Mouse (Mus musculus): ENCODE data around the gene Cxcr1. TPM values are rescaled to one million over a fixed set of nuclear protein-coding genes. Genes with fewer than 3 reads are reported as not detected.
"Not testable (repeated sequence)": the region's sequence is repeated elsewhere in the genome, so short reads cannot be mapped to it uniquely, and the experiment has no call there.

Cxcr1 gene
- total RNA-seq, 2 experiments from 2014 or later = not detected

GRCm38 (mm10) chr1:74195961-74196360 is 1.5 kb upstream of the Cxcr1 start:
- no peak for DNase-seq

GRCm38 (mm10) chr1:74192711-74193110 is 1.7 kb downstream of the Cxcr1 start:
- no peak for DNase-seq

DNA sequence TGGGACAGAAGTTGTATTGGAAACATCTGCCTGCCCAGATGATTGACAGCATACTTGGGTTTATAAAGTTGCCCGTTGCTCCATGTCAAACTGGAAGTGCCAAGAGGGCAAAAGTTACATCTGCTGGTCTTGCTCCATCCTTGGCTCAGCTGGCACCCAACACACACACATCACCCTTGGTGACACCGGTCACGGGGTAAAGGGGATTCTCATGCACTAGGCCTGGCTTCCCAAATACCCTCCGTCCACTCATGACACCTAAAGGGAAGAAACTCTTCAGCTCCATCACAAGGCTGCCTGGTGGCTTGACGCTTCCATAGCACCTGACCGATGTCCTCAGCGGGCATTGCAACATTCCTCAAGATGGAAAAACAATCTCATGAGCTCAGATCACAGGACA is 4.0 kb downstream of the Cxcr1 start:
- DNase-seq = no peak

DNA sequence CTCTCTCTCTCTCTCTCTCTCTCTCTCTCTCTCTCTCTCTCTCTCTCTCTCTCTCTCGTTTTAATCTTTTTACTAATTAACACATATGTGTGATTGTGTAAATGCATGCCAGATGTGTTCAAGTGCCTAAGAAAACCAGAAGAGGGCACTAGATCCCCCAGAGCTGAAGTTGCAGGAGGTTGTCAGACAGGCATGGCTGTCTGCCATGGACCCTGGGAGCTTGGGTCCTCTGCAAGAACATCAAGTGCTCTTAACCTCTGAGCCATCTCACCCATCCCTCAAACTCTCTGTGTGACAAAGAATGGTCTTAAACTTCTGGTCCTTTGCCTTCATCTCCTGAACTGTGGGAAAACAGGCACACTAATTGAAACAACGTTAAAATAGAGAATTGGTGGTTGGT is 11.4 kb downstream of the Cxcr1 start:
- no peak for DNase-seq

DNA sequence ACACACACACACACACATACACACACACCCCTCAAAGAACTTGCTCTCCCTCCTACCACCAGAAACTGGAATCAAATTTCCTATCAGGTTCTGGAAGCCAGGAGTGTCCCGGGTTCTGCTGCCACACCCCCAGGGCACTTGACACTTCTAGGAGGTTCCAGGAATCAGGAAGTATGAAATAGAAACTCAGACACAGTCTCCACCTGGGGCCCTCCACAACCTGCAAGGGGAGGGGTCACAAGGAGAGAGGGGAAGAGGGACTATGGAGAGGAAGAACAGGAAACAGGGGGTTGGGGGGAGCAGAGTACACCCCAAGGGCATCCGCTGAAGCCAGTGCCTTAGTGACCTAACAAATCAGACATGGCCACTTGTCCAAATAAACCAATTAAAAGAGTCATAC is 13.0 kb downstream of the Cxcr1 start:
- DNase-seq = no peak

GRCm38 (mm10) chr1:74179624-74180408 is 14.6 kb downstream of the Cxcr1 start:
- no peak for DNase-seq

GRCm38 (mm10) chr1:74178618-74179017 is 15.8 kb downstream of the Cxcr1 start:
- no peak for DNase-seq

GRCm38 (mm10) chr1:74175731-74176130 is 18.7 kb downstream of the Cxcr1 start:
- no peak for DNase-seq

GRCm38 (mm10) chr1:74172722-74173121 is 21.7 kb downstream of the Cxcr1 start:
- no peak for DNase-seq

- DNase-seq = no peak
Observed at GRCm38 (mm10) chr1:74169721-74170120, 24.7 kb downstream of the Cxcr1 start.

DNA sequence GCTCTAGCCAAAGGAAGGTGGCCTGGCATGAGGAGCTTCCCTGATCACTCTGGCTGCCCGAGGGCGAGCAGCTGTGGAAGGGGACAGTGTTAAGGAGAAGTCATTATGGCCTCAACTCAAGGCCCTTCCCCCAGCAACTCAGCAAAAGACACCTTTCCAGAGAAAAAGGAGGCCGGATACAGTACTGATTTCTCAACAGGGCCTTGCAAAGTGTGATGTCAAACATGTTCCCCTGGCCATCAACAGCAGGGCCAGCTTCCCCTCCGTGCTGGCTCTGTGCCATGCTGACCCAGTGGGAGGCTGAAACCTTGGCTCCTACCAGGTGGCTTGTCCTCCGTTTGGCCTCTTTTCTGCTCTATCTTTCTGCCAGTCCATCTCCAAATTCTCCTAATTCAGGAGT is 27.3 kb downstream of the Cxcr1 start:
- DNase-seq = no peak

DNA sequence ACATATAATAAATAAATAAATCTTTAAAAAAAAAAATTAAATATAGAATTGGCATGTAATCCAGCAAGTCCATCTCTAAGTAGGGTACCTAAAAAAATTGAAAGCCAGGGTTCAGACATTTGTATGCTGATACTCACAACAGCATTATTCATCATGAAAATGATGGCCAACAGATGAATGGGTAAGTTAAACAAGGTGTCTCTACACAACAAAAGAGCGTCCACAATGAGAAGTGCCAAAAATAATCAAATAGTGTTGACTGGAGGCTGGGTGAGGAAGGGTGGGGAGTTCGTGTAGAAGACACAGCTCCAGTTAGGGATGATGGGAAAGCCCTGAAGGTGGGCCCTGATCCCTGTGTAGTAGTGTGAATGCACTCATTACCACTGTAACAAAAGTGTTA is 34.4 kb downstream of the Cxcr1 start:
- no peak for DNase-seq

- DNase-seq = not testable (repeated sequence)
Observed at GRCm38 (mm10) chr1:74159613-74160012, 34.8 kb downstream of the Cxcr1 start.

DNA sequence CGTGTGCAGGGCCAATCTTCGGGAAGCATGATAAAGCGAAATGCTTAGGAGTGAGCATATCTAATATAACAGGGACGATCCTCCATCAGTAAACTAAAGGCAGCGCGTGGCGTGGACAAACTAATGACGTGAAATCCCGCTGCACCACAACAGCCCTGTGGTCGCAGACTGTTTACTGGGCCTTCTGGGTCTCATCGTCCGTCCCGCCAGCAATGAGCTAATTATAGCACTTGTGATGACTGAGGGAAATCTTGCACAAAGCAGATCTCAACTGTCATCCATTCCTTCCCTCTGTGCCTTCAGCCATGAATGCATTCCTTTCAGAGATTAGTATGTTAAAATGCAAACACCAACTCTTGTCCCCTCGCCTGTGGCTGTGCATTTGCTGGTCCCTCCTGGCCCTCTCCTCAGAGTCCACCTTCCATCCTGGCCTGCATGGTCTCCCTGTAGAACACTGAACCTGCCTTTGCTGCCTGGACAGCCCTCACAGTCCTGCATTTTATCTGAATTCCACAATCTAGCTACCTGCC is 38.0 kb downstream of the Cxcr1 start:
- DNase-seq = no peak

DNA sequence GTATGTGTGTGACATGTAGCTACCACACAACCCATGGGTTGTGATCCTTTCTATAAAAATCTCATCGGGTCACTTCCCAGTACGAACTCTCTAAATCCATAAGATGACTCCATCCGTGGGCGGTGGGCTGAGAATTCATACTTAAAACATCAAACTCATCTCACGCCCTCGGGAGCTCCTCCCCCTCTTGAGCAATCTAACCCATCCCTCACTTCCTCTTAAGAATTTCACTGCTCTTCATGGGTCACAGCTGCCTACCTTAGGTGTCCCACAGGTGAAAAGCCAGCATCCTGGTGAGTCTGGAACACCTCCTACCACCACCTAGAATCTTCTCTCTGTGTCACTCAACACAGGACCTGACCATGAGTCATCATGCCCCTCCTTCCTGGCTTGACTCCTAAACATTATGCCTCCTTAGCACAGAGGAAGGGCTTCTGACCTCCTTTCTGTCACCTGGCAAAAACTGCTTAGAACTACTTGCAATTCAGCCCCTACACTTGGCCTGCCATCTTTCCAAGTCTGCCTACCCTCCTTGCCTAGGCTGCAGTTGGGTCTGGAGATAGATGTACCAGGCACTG is 38.9 kb downstream of the Cxcr1 start:
- no peak for DNase-seq

GRCm38 (mm10) chr1:74153461-74154184 is 40.8 kb downstream of the Cxcr1 start, which contains the start of gene Cxcr2:
Gene Cxcr2 (plus strand): TSS chr1:74153989.
- no peak for DNase-seq

DNA sequence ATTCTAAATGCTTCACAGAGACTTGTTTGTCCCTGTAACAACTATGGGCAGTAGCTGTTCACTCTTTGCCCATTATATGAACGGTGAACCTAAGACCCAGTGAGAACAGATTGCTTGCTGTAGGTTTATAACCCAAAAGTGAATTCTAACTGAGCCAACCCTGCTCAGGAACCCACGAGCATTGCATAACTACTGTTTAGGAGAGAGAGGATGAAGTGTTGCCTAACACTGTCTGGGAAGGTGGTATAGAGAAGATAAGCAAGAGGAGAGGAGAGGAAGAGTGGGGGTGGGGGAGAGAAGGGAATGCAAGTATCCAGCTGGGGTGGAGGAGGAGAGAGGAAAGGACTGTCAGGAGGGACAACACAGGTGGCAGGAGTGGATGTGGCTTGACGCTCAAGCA is 43.3 kb downstream of the Cxcr1 start:
- no peak for DNase-seq

- no peak for DNase-seq
Observed at GRCm38 (mm10) chr1:74150101-74150500, 44.3 kb downstream of the Cxcr1 start.

- DNase-seq = no peak
Observed at GRCm38 (mm10) chr1:74149106-74149885, 45.1 kb downstream of the Cxcr1 start.
